Mouse (Mus musculus) hindbrain, embryonic 13.5 days (tissue): ENCODE results near the gene Egfl8. TPM values are rescaled to one million over a fixed set of nuclear protein-coding genes. Genes with fewer than 3 reads are reported as not detected.
A peak's percentile ranks its signal among the peaks of the same experiment; 100 is the strongest.

Experiments
- ATAC-seq: fragments of 200-750 bp; cut with Nextera tagmentation; 2 replicates; pipeline ENCODE4 v1.8.0; 2017; ENCODE audit warnings: moderate TSS enrichment; ENCODE audit not compliant: low FRiP score
- H3K27ac ChIP-seq: fragments of 300-500 bp; sonication (generic); 2 replicates; pipeline ENCODE4 v1.5.1; 2015; ENCODE audit warnings: inconsistent platforms, mild to moderate bottlenecking, moderate library complexity
- H3K27me3 ChIP-seq: fragments of 300-500 bp; sonication (generic); 2 replicates; pipeline ENCODE4 v1.6.1; 2015; ENCODE audit warnings: mild to moderate bottlenecking, inconsistent platforms
- H3K36me3 ChIP-seq: fragments of 300-500 bp; sonication (generic); 2 replicates; pipeline ENCODE4 v1.6.1; 2015; ENCODE audit warnings: mild to moderate bottlenecking, inconsistent platforms
- H3K4me1 ChIP-seq: fragments of 300-500 bp; sonication (generic); replicated peaks from 2 replicates; pipeline ENCODE4 v1.6.1; 2015; ENCODE audit warnings: inconsistent platforms
- H3K4me2 ChIP-seq: fragments of 300-500 bp; sonication (generic); 2 replicates; pipeline ENCODE4 v1.6.1; 2015; ENCODE audit warnings: inconsistent platforms, mild to moderate bottlenecking, moderate library complexity
- H3K4me3 ChIP-seq: fragments of 300-500 bp; sonication (generic); 2 replicates; pipeline ENCODE4 v1.5.1; 2015; ENCODE audit warnings: mild to moderate bottlenecking, inconsistent platforms
- H3K9ac ChIP-seq: fragments of 300-500 bp; sonication (generic); 2 replicates; pipeline ENCODE4 v1.6.1; 2015; ENCODE audit warnings: mild to moderate bottlenecking, inconsistent platforms
- H3K9me3 ChIP-seq: fragments of 300-500 bp; sonication (generic); 2 replicates; pipeline ENCODE4 v1.6.1; 2016; ENCODE audit warnings: inconsistent platforms
- WGBS: fragments of 180-500 bp; shearing (Covaris S2); methylation state at CpG from one replicate; pipeline ENCODE4 v1.1.7; 2015; 5-methylcytosine and 5-hydroxymethylcytosine counted together
- polyA plus RNA-seq: library from polyadenylated mRNA; unstranded; fragments of >200 nt; fragmentation: Nextera tagmentation; extraction: Ambion mirVana; gene quantifications from 2 replicates; pipeline ENCODE4 v1.2.1, GENCODE M21; 2015

Egfl8 gene
- polyA plus RNA-seq, 1 experiment from 2014 or later = 12.9 TPM

DNA sequence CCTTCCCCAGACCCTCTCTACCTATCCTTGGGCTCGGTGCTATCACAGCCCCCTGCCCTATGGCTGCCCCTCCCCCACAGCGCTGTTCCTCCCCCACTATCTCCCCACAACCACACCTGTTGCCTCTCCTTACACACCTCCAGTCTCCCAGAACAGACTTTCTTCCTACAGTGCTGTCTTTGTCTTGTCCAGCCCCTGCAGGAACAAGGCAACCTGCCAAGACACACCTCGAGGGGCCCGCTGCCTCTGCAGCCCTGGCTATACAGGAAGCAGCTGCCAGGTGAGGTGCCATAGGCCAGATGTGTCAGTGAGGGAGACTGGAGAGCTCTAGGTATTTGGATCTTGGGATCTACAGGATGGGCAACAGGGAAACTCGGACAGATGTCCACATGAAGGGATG lies 39.2 kb downstream of the Egfl8 start:
- Histone ChIP-seq H3K4me2 (no peak overlapping the region), H3K4me1 (no peaks in the 10 kb centered on the region), H3K9me3 (no peaks in the 10 kb centered on the region), H3K4me3 (no peak overlapping the region), H3K27ac (no peak overlapping the region), H3K36me3 (no peaks in the 10 kb centered on the region), H3K27me3 (no peaks in the 10 kb centered on the region), H3K9ac (no peak overlapping the region)
- WGBS = 78% methylated on average over 5 of the region's 5 CpGs
- no peak for ATAC-seq

DNA sequence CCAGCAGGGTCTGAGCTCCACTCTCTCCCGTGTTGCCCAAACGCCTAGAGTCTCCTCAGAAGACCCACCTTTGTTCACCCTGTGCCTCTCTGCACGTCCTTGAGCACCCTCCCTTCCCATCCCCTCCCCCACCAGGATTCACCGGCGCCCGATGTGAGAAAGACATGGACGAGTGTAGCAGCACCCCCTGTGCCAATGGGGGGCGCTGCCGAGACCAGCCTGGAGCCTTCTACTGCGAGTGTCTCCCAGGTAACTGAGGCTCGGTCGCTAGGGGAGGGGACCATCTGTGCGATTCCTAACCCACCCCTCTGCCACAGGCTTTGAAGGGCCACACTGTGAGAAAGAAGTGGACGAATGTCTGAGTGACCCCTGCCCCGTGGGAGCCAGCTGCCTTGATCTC lies 43.4 kb downstream of the Egfl8 start:
- WGBS = 12% methylated on average over 15 of the region's 15 CpGs
- Histone ChIP-seq H3K4me3 (no peak overlapping the region), H3K9me3 (no peaks in the 10 kb centered on the region)

DNA sequence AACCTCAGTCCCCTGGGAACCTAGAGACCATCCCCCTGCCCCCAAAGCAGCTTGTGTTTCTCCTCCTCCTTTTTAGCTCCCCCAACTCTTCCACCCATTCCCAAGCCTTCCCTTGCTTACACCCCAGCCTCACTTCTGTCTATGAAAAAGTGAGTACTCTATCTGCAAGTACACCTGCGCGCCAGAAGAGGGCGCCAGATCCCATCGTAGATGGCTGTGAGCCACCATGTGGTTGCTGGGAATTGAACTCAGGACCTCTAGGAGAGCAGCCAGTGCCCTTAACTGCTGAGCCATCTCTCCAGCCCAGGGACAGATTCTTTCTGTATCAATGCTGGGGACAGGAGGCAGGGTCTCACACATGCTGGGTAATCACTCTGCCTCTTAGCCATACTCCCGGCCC lies 43.9 kb downstream of the Egfl8 start:
- no peaks in the 10 kb centered on the region for H3K9me3 ChIP-seq
- no peak for ATAC-seq
- peaks cover 5% of the 10 kb centered on the region; the same call in 1 of the 2 replicates for H3K27me3 ChIP-seq
- no peak overlapping the region for H3K4me3 ChIP-seq
- no peak overlapping the region for H3K4me2 ChIP-seq
- H3K9ac ChIP-seq = no peak overlapping the region
- H3K36me3 ChIP-seq = no peaks in the 10 kb centered on the region
- H3K27ac ChIP-seq = no peak overlapping the region
- H3K4me1 ChIP-seq = no peaks in the 10 kb centered on the region; the same call in 1 of the 2 replicates
- 14% methylated on average over 5 of the region's 5 CpGs for WGBS

More for the DNA sequence above, 43.4 kb downstream of the Egfl8 start:
- H3K36me3 ChIP-seq = no peaks in the 10 kb centered on the region
- no peak for ATAC-seq
- H3K4me1 ChIP-seq = no peaks in the 10 kb centered on the region; the same call in 1 of the 2 replicates
- no peak overlapping the region for H3K9ac ChIP-seq
- no peak overlapping the region for H3K4me2 ChIP-seq
- no peak overlapping the region for H3K27ac ChIP-seq
- peaks cover 4% of the 10 kb centered on the region; the same call in 1 of the 2 replicates for H3K27me3 ChIP-seq

DNA sequence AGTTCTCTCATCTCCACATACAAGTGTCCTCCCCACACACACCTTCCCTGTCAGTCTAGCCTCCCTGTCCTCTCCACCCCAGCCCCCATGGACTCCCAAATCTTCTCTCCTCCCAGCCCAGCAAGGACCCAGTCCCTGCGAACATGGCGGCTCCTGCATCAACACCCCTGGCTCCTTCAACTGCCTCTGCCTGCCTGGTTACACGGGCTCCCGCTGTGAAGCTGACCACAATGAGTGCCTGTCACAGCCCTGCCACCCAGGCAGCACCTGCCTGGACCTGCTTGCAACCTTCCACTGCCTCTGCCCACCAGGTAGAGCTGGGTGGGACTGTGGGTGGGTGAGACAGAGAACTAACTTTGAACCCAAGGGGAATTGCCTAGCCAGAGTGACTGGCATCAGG lies 45.9 kb downstream of the Egfl8 start:
- ATAC-seq = no peak
- 66% methylated on average over 4 of the region's 4 CpGs for WGBS
- no peak overlapping the region for H3K4me3 ChIP-seq

DNA sequence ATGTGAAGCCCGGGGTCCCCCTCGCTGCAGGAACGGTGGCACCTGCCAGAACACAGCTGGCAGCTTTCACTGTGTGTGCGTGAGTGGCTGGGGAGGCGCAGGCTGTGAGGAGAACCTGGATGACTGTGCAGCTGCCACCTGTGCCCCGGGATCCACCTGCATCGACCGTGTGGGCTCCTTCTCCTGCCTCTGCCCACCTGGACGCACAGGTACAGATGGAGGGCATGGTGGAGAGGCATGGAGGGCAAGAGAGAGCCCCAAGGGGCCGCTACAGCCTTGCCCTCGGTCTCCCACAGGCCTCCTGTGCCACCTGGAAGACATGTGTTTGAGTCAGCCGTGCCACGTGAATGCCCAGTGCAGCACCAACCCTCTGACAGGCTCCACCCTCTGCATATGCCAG lies 47.4 kb downstream of the Egfl8 start:
- Histone ChIP-seq H3K27me3 (peaks cover 13% of the 10 kb centered on the region), H3K9ac (no peak overlapping the region), H3K4me3 (no peak overlapping the region), H3K9me3 (no peaks in the 10 kb centered on the region), H3K27ac (no peak overlapping the region), H3K4me1 (peaks cover 7% of the 10 kb centered on the region; the same call in 1 of the 2 replicates), H3K4me2 (no peak overlapping the region), H3K36me3 (no peaks in the 10 kb centered on the region)
- ATAC-seq = no peak
- 82% methylated on average over 13 of the region's 13 CpGs for WGBS

More for the DNA sequence above, 45.9 kb downstream of the Egfl8 start:
- Histone ChIP-seq H3K36me3 (no peaks in the 10 kb centered on the region), H3K9me3 (no peaks in the 10 kb centered on the region), H3K4me2 (no peak overlapping the region), H3K27ac (no peak overlapping the region), H3K27me3 (peaks cover 13% of the 10 kb centered on the region), H3K4me1 (no peaks in the 10 kb centered on the region; the same call in 1 of the 2 replicates), H3K9ac (no peak overlapping the region)

DNA sequence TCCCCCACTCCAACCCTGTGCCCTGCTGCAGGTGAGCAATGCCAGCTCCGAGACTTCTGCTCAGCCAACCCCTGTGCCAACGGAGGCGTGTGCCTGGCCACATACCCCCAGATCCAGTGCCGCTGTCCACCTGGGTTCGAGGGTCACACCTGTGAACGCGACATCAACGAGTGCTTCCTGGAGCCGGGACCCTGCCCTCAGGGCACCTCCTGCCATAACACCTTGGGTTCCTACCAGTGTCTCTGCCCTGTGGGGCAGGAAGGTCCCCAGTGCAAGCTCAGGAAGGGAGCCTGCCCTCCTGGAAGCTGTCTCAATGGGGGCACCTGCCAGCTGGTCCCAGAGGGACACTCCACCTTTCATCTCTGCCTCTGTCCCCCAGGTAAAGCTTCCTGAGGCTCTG lies 48.5 kb downstream of the Egfl8 start:
- no peak for ATAC-seq
- H3K27me3 ChIP-seq = peaks cover 13% of the 10 kb centered on the region
- 69% methylated on average over 9 of the region's 9 CpGs for WGBS
- H3K4me2 ChIP-seq = no peak overlapping the region
- H3K9me3 ChIP-seq = no peaks in the 10 kb centered on the region
- peaks cover 7% of the 10 kb centered on the region; the same call in 1 of the 2 replicates for H3K4me1 ChIP-seq
- H3K27ac ChIP-seq = no peak overlapping the region
- H3K36me3 ChIP-seq = no peaks in the 10 kb centered on the region
- no peak overlapping the region for H3K4me3 ChIP-seq
- H3K9ac ChIP-seq = no peak overlapping the region

DNA sequence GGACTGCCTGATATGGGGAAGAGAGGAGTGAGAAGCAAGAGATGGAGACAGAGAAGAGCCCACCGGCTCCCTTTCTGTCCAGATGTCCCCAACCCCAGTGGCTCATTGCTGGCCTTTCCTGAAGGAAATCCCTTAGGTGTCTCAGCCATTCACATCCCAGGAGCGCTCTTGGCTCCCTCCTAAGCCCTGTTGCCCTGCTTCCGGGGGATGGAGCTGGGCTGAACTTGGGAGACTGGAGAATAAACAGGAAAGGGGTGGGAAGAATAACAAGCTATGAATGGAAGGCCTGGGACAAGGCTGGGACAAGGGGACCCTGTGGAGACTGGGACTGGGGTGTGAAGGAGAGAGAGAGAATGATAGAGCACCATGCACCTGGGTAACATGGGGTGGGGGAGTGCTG lies 51.0 kb downstream of the Egfl8 start:
- peaks cover 10% of the 10 kb centered on the region; the same call in 1 of the 2 replicates for H3K4me1 ChIP-seq
- H3K4me3 ChIP-seq = no peak overlapping the region
- 0 out of 2 replicates have a peak overlapping the region, but pooled peaks have one; percentile 51 for H3K9ac ChIP-seq
- H3K27me3 ChIP-seq = peaks cover 11% of the 10 kb centered on the region
- H3K4me2 ChIP-seq = peak overlapping the region; percentile 17
- 59% methylated on average over 3 of the region's 3 CpGs for WGBS
- no peaks in the 10 kb centered on the region for H3K9me3 ChIP-seq
- ATAC-seq = no peak
- no peaks in the 10 kb centered on the region for H3K36me3 ChIP-seq
- H3K27ac ChIP-seq = peak overlapping the region; percentile 64

DNA sequence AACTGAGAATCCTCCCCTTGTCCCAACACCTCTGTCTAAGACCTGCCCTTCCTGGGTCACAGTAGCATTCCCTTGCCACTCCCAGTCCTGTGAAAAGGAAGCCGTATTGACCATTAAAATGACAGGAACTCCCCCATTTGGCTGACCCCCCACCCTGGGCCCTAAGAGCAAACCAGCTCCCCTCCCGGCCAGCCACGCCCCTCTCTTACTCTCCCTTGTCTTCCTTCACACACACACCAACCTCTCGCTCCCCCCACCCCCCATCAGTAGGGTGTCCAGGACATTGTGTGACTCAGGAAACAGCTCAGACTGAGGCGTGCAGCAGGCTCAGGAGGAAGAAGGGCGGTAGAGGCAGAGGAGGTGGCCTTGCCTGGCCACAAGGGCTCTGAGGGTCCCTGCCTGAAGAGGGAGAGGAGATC lies 51.8 kb downstream of the Egfl8 start, which contains the start of gene Notch4:
Notch4 (plus strand) TSS at position 266 of the 419 bp plus-strand sequence.
- peak within 1 kb of the TSS; percentile 17 for H3K4me2 ChIP-seq
- WGBS = 20% methylated on average over 6 of the region's 6 CpGs

DNA sequence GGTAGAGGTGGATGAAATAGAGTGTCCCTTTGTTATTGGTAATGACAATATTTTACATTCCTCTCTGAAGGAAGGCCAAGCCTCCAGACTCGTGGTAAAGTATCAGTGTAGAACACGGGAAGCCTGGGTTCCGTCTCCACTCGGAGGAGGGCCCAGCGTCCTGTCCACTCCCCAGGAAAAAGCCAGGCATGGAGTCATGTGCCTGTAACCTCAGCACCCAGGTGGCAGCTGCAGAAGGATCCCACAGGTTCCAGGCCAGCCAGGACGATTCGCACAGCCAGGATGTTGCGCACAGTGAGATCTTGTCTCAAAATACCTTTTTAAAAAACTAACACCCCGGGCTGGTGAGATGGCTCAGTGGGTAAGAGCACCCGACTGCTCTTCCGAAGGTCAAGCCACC lies 52.4 kb downstream of the Egfl8 start:
- H3K27ac ChIP-seq = no peak overlapping the region
- peaks cover 10% of the 10 kb centered on the region; the same call in 1 of the 2 replicates for H3K4me1 ChIP-seq
- peaks cover 11% of the 10 kb centered on the region for H3K27me3 ChIP-seq
- no peak overlapping the region for H3K9ac ChIP-seq
- ATAC-seq = no peak
- WGBS = 77% methylated on average over 11 of the region's 11 CpGs
- H3K9me3 ChIP-seq = no peaks in the 10 kb centered on the region
- H3K4me2 ChIP-seq = no peak overlapping the region
- H3K36me3 ChIP-seq = no peaks in the 10 kb centered on the region
- H3K4me3 ChIP-seq = no peak overlapping the region

More for the DNA sequence above, 51.8 kb downstream of the Egfl8 start, which contains the start of gene Notch4:
- Histone ChIP-seq H3K4me1 (peaks cover 10% of the 10 kb centered on the region; the same call in 1 of the 2 replicates), H3K9me3 (no peaks in the 10 kb centered on the region), H3K27ac (peak within 1 kb of the TSS; percentile 64), H3K9ac (peak within 1 kb of the TSS; percentile 51; the same call in 1 of the 2 replicates), H3K36me3 (no peaks in the 10 kb centered on the region), H3K4me3 (no peak within 1 kb of the TSS), H3K27me3 (peaks cover 11% of the 10 kb centered on the region)
- no peak for ATAC-seq

Other genes starting within 250 kb of the Egfl8 start
- gene Btnl1, start 238.8 kb downstream of the Egfl8 start, polyA plus RNA-seq = not detected in 2 replicates
- 3.6 and 4.1 TPM in 2 replicates for gene BC051142, start 217.2 kb downstream of the Egfl8 start, polyA plus RNA-seq
- gene Btnl4, start 138.7 kb downstream of the Egfl8 start, polyA plus RNA-seq = not detected in 2 replicates
- gene Btnl6, start 98.6 kb downstream of the Egfl8 start, polyA plus RNA-seq = not detected in 2 replicates
- 7.4 and 8.4 TPM in 2 replicates for gene Notch4, start 51.7 kb downstream of the Egfl8 start, polyA plus RNA-seq
- 3.2 and 4.9 TPM in 2 replicates for gene Gpsm3, start 26.2 kb downstream of the Egfl8 start, polyA plus RNA-seq
- 8.9 and 10.6 TPM in 2 replicates for gene Pbx2, start 24.7 kb downstream of the Egfl8 start, polyA plus RNA-seq
- 1.9 and 2.1 TPM in 2 replicates for gene Ager, start 18.1 kb downstream of the Egfl8 start, polyA plus RNA-seq
- gene Rnf5, start 12.3 kb downstream of the Egfl8 start, polyA plus RNA-seq = 299 and 301 TPM in 2 replicates
- 97.8 and 99.1 TPM in 2 replicates for gene Agpat1, start 11.7 kb downstream of the Egfl8 start, polyA plus RNA-seq
- 21.7 and 22.7 TPM in 2 replicates for gene Ppt2, start 12.5 kb upstream of the Egfl8 start, polyA plus RNA-seq
- 5.5 and 5.6 TPM in 2 replicates for gene Prrt1, start 13.6 kb upstream of the Egfl8 start, polyA plus RNA-seq
- 16.9 and 17.6 TPM in 2 replicates for gene Fkbpl, start 28.8 kb upstream of the Egfl8 start, polyA plus RNA-seq
- 117 and 122 TPM in 2 replicates for gene Atf6b, start 31.2 kb upstream of the Egfl8 start, polyA plus RNA-seq
- gene Tnxb, start 54.6 kb upstream of the Egfl8 start, polyA plus RNA-seq = 0.09 TPM in 2 replicates
- gene C4b, start 127.9 kb upstream of the Egfl8 start, polyA plus RNA-seq = 0.09 TPM in 1 of 2 replicates, not detected in the other
- gene Cyp21a1, start 188.6 kb upstream of the Egfl8 start, polyA plus RNA-seq = not detected in 2 replicates
- gene Stk19, start 221.0 kb upstream of the Egfl8 start, polyA plus RNA-seq = 36.5 and 40.5 TPM in 2 replicates
- 68.9 and 69.6 TPM in 2 replicates for gene Dxo, start 221.0 kb upstream of the Egfl8 start, polyA plus RNA-seq
- 54.1 and 60.4 TPM in 2 replicates for gene Skiv2l, start 234.2 kb upstream of the Egfl8 start, polyA plus RNA-seq
- gene Nelfe, start 234.4 kb upstream of the Egfl8 start, polyA plus RNA-seq = 82.7 and 88.9 TPM in 2 replicates
- gene Cfb, start 246.5 kb upstream of the Egfl8 start, polyA plus RNA-seq = 1.9 TPM in 2 replicates